Mouse (Mus musculus) Muller cell, postnatal 12 days (primary cell): ENCODE results near the gene Itgb5.

ENCODE experiments used
- DNase-seq: peaks from one replicate; pipeline ENCODE4 v3.0.0-alpha.2; 2015; ENCODE audit errors: inconsistent ontology term

Itgb5 gene

GRCm38 (mm10) chr16:33939133-33939531 lies 109.7 kb downstream of the Itgb5 start:
- no peak for DNase-seq

GRCm38 (mm10) chr16:33939636-33940035 lies 110.2 kb downstream of the Itgb5 start:
- no peak for DNase-seq

- DNase-seq: peak; percentile 31
Measured at GRCm38 (mm10) chr16:33940095-33940494, 110.6 kb downstream of the Itgb5 start.

DNA sequence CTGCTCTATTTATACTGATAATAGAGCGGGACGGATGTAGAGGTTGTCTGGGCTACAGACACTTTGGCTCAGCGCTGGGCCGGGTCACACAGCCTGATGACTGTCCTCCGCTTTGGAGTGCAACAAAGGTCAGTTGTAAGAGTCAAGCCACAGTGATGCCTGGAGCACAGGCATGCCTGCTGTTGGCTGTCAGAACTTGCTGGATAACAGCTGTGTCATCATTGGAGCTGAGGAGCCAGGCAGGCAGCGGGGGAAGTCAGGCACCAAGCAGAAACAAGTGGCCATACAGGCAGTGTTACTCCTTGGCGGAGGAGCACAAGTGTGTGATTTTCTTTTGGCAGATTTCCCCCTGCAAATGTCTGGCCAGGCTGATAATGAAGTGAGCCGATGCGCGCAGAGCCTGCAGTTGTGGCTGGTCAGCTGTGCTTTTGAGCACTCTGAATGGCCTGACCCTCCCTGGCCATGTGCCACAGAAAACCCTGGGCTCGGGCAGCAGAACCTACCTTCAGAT lies 111.9 kb downstream of the Itgb5 start:
- DNase-seq: peak; percentile 90

- DNase-seq: peak; percentile 71
Measured at GRCm38 (mm10) chr16:33942341-33942740, 112.9 kb downstream of the Itgb5 start.

- no peak for DNase-seq
Measured at GRCm38 (mm10) chr16:33943388-33943787, 113.9 kb downstream of the Itgb5 start.

GRCm38 (mm10) chr16:33944126-33944525 lies 114.7 kb downstream of the Itgb5 start:
- DNase-seq: no peak

DNA sequence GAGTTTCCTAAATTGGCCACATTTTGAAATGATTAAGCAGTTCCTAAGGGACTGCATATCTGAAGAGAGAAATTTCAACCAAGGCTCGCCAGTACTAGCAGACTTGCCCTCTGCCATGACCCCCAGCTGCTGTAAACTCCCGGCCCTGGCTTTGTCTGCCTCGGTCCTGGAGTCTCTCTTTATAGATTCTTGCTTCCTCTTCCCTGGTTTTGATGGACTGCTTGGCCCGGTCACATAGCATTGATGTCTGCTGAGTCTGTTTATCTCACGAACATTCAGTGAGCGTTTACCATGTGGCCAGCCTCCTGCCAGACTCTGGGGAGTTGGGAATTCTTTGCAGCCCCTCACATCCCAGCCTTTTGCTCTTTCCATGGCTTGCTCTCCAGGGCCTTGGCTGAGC lies 115.3 kb downstream of the Itgb5 start:
- no peak for DNase-seq

GRCm38 (mm10) chr16:33946021-33946420 lies 116.6 kb downstream of the Itgb5 start:
- DNase-seq: no peak

GRCm38 (mm10) chr16:33947664-33948571 lies 118.5 kb downstream of the Itgb5 start:
- no peak for DNase-seq

DNA sequence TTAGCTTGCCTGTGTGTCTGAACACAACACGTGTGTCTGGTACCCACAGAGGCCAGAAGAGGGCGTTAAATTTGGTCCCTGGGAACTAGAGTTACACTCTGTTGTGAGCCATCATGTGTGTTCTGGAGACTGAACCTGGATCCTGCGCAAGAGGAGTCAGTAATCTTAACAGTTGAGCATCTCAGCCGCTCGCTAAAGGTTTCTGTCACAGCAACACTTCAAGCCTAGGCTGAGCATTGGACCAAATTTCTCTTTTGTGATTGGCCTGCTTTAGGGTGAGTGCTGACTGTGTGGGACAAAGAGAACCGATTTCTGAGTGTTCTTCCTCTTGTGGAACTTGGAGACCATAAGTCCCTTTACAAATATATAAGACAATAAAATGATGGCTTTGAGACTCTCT lies 120.9 kb downstream of the Itgb5 start:
- no peak for DNase-seq

DNA sequence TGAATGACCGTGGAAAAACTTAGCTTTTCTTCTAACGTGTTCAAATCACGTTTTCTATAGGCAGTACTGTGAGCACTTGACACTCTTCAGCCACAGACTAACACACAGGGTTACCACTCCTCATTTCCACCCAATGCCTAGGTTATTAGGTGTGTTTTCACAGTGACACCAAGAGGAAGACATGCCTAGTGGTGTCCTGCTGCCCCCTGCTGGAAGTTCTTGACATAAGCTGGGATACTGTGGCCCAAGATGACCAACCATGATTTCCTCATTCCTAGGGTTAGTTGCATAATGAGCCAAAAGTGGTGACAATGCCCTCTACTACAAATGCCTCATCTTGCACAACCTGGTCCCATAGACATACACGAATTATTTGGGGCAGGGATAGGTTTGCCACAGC lies 121.4 kb downstream of the Itgb5 start:
- peak; percentile 85 for DNase-seq

- DNase-seq: no peak
Measured at GRCm38 (mm10) chr16:33953008-33953407, 123.5 kb downstream of the Itgb5 start.

- no peak for DNase-seq
Measured at GRCm38 (mm10) chr16:33954793-33955192, 125.3 kb downstream of the Itgb5 start.

DNA sequence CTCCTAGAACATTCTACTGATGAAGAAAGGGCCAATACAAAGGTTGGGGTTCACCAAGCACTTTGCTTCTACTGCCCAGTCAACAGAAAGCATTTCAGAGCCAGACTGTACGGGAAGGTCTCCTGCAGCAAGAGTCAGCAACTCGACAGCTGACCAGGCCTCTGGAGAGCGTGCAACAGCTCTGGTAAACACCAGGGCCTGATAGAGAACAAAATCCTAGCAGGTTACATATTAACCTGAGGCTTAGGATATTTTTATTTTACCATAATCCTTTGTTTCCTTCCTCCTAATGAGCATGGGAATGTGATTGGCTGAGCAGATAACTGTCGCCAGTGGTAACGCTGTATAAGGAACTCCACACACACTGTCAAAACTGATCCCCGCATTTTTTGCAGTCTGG lies 134.0 kb downstream of the Itgb5 start:
- no peak for DNase-seq

DNA sequence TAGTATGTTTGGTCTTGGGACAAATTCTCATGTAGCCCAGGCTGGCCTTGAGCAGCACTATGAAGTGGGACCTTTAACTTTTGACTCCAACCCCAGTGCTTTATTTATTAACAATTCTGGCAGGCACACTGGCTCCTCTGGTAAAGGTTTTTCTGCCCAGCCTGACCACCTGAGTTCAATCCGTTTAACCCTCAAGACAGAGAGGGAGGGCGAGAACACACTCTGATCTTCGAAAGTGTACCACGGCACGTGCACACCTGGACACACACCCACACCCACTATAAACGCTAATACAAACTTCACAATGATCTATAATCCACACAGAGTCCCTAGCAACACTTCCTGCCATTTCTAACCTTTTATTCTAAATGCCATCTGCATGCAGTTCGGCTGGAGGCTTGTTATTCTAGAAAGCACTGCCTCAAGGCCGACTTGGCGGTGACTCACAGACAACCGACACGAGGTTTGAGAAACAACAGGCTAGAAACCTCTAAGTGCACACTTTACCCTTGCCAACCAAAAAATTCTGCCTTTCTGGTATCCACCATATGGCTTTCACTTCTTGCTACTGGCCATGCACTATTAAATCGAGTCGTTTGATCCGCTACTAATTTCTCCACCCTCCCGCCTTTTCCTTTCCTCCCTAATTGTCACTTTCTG lies 136.5 kb downstream of the Itgb5 start:
- no peak for DNase-seq

- peak; percentile 91 for DNase-seq
Measured at GRCm38 (mm10) chr16:33966538-33967282, 137.2 kb downstream of the Itgb5 start, which contains the start of gene Umps. Gene Umps (minus strand): TSS chr16:33967038.

- no peak for DNase-seq
Measured at GRCm38 (mm10) chr16:33967283-33967640, 137.8 kb downstream of the Itgb5 start.

- peak; percentile 61 for DNase-seq
Measured at GRCm38 (mm10) chr16:33979855-33980254, 150.4 kb downstream of the Itgb5 start.

DNA sequence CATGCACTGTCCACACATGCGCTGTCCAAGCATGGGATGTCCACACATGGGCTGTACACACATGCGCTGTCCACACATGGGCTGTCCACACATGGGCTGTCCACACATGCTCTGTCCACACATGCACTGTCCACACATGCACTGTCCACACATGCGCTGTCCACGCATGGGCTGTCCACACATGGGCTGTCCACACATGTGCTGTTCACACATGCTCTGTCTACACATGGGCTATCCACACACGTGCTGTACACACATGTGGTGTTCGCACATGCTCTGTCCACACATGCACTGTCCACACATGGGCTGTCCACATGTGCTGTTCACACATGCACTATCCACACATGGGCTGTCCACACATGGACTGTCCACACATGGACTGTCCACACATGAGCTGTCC lies 154.2 kb downstream of the Itgb5 start:
- no peak for DNase-seq

- DNase-seq: no peak
Measured at GRCm38 (mm10) chr16:33985372-33985771, 155.9 kb downstream of the Itgb5 start.

GRCm38 (mm10) chr16:33986993-33987392 lies 157.5 kb downstream of the Itgb5 start:
- DNase-seq: no peak
